Mouse (Mus musculus): ENCODE measurements at regions not wholly inside any gene's neighbourhood (a gene's known extent, or its start where the extent isn't known, plus 50 kb on each side); places are given as distances from the start of the nearest gene placed in this dataset.

GRCm38 (mm10) chr9:30131626-30132025, 168.7 kb upstream of the Ntm start:
- no peak overlapping the region for H3K4me3 ChIP-seq (ENCODE audit: low read depth, low read length)
- TF ChIP-seq EP300 (IDR thresholded peaks at IDR 0.05; ENCODE audit: insufficient read depth, low read depth, low read length) (no peak), CTCF (IDR thresholded peaks at IDR 0.05; ENCODE audit: low read depth, low read length) (no peak), POLR2A (IDR thresholded peaks at IDR 0.05; ENCODE audit: insufficient read depth, low read length) (no peak)
- H3K36me3 ChIP-seq (ENCODE audit: control insufficient read depth, insufficient read depth, low read length, poor library complexity, severe bottlenecking): no peaks in the 10 kb centered on the region
- no peaks in the 10 kb centered on the region for H3K4me1 ChIP-seq (ENCODE audit: control insufficient read depth, insufficient read depth, low read length)
- no peaks in the 10 kb centered on the region for H3K27me3 ChIP-seq (ENCODE audit: control insufficient read depth, insufficient read depth, low read length, poor library complexity, severe bottlenecking)
- H3K27ac ChIP-seq (ENCODE audit: insufficient read depth, low read length): no peak overlapping the region
- H3K9me3 ChIP-seq (replicated peaks; ENCODE audit: control insufficient read depth, insufficient read depth, low read length, poor library complexity, severe bottlenecking): no peaks in the 10 kb centered on the region
- no peak overlapping the region for H3K9ac ChIP-seq (ENCODE audit: low read depth, poor library complexity, severe bottlenecking)

DNA sequence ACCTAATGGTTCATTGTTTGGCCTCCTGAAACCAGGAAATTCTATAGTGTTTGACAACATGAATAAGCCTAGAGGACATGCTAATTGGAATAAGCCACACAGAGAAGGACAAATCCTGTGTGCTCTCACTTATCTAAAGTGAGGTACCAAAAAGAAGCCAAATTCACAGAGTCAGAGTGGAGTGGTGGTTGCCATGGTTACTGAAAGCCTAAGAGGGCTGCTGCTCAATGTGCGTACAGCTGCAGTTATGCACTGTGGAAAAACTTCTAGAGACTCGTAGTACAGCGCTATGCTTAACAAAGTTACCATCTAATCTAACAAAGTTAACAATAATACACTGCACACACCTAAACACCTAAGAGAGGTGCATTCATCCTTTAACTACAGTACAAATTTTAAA, 171.4 kb upstream of the Ntm start:
- H3K4me1 ChIP-seq (ENCODE audit: control insufficient read depth, insufficient read depth, low read length): no peaks in the 10 kb centered on the region
- no peaks in the 10 kb centered on the region for H3K9me3 ChIP-seq (replicated peaks; ENCODE audit: control insufficient read depth, insufficient read depth, low read length, poor library complexity, severe bottlenecking)
- H3K4me3 ChIP-seq (ENCODE audit: low read depth, low read length): no peak overlapping the region
- H3K27ac ChIP-seq (ENCODE audit: insufficient read depth, low read length): no peak overlapping the region
- no peaks in the 10 kb centered on the region for H3K27me3 ChIP-seq (ENCODE audit: control insufficient read depth, insufficient read depth, low read length, poor library complexity, severe bottlenecking)
- H3K9ac ChIP-seq (ENCODE audit: low read depth, poor library complexity, severe bottlenecking): no peak overlapping the region
- H3K36me3 ChIP-seq (ENCODE audit: control insufficient read depth, insufficient read depth, low read length, poor library complexity, severe bottlenecking): no peaks in the 10 kb centered on the region
- TF ChIP-seq POLR2A (IDR thresholded peaks at IDR 0.05; ENCODE audit: insufficient read depth, low read length) (no peak), CTCF (IDR thresholded peaks at IDR 0.05; ENCODE audit: low read depth, low read length) (no peak), EP300 (IDR thresholded peaks at IDR 0.05; ENCODE audit: insufficient read depth, low read depth, low read length) (no peak)

- Histone ChIP-seq H3K9ac (ENCODE audit: low read depth, poor library complexity, severe bottlenecking) (no peak overlapping the region), H3K4me3 (ENCODE audit: low read depth, low read length) (peak overlapping the region; percentile 45)
- peak; percentile 71 for TF ChIP-seq CTCF (IDR thresholded peaks at IDR 0.05; ENCODE audit: low read depth, low read length)
- no peak for TF ChIP-seq POLR2A (IDR thresholded peaks at IDR 0.05; ENCODE audit: insufficient read depth, low read length)
Observed at GRCm38 (mm10) chr9:30137611-30138287, 174.8 kb upstream of the Ntm start.

DNA sequence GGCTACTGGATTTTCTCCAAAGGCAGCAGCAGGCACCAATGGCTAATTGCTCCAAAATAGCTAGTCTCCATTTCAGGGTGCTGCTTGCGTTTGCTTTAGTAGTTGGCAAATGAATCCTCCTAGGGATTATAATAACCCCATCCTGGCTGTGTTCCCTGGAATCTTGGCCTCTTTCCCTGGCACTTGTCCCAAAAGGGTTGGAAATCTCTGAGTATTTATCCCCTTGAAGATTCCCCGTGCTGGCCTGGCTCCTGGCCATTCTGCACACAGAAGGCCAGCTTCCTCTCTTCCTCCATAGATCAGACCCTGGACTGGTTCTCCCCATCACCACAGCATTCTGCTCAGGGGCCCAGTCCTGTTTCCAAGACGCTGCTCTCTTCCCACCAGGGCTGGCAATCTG, 177.2 kb upstream of the Ntm start:
- Histone ChIP-seq H3K4me3 (ENCODE audit: low read depth, low read length) (no peak overlapping the region), H3K27me3 (ENCODE audit: control insufficient read depth, insufficient read depth, low read length, poor library complexity, severe bottlenecking) (no peaks in the 10 kb centered on the region), H3K4me1 (ENCODE audit: control insufficient read depth, insufficient read depth, low read length) (no peaks in the 10 kb centered on the region), H3K27ac (ENCODE audit: insufficient read depth, low read length) (no peak overlapping the region), H3K9me3 (replicated peaks; ENCODE audit: control insufficient read depth, insufficient read depth, low read length, poor library complexity, severe bottlenecking) (no peaks in the 10 kb centered on the region), H3K36me3 (ENCODE audit: control insufficient read depth, insufficient read depth, low read length, poor library complexity, severe bottlenecking) (no peaks in the 10 kb centered on the region), H3K9ac (ENCODE audit: low read depth, poor library complexity, severe bottlenecking) (no peak overlapping the region)
- TF ChIP-seq EP300 (IDR thresholded peaks at IDR 0.05; ENCODE audit: insufficient read depth, low read depth, low read length) (no peak), CTCF (IDR thresholded peaks at IDR 0.05; ENCODE audit: low read depth, low read length) (no peak), POLR2A (IDR thresholded peaks at IDR 0.05; ENCODE audit: insufficient read depth, low read length) (no peak)

More at GRCm38 (mm10) chr9:30137611-30138287, 174.8 kb upstream of the Ntm start:
- Histone ChIP-seq H3K36me3 (ENCODE audit: control insufficient read depth, insufficient read depth, low read length, poor library complexity, severe bottlenecking) (no peaks in the 10 kb centered on the region), H3K27me3 (ENCODE audit: control insufficient read depth, insufficient read depth, low read length, poor library complexity, severe bottlenecking) (no peaks in the 10 kb centered on the region), H3K9me3 (replicated peaks; ENCODE audit: control insufficient read depth, insufficient read depth, low read length, poor library complexity, severe bottlenecking) (no peaks in the 10 kb centered on the region), H3K4me1 (ENCODE audit: control insufficient read depth, insufficient read depth, low read length) (no peaks in the 10 kb centered on the region), H3K27ac (ENCODE audit: insufficient read depth, low read length) (no peak overlapping the region)

GRCm38 (mm10) chr9:30141186-30141585, 178.2 kb upstream of the Ntm start:
- H3K27ac ChIP-seq (ENCODE audit: insufficient read depth, low read length): no peak overlapping the region
- no peak for TF ChIP-seq POLR2A (IDR thresholded peaks at IDR 0.05; ENCODE audit: insufficient read depth, low read length)
- no peak for TF ChIP-seq EP300 (IDR thresholded peaks at IDR 0.05; ENCODE audit: insufficient read depth, low read depth, low read length)
- H3K4me3 ChIP-seq (ENCODE audit: low read depth, low read length): no peak overlapping the region
- no peaks in the 10 kb centered on the region for H3K9me3 ChIP-seq (replicated peaks; ENCODE audit: control insufficient read depth, insufficient read depth, low read length, poor library complexity, severe bottlenecking)
- H3K36me3 ChIP-seq (ENCODE audit: control insufficient read depth, insufficient read depth, low read length, poor library complexity, severe bottlenecking): no peaks in the 10 kb centered on the region
- no peaks in the 10 kb centered on the region for H3K27me3 ChIP-seq (ENCODE audit: control insufficient read depth, insufficient read depth, low read length, poor library complexity, severe bottlenecking)
- no peak overlapping the region for H3K9ac ChIP-seq (ENCODE audit: low read depth, poor library complexity, severe bottlenecking)
- H3K4me1 ChIP-seq (ENCODE audit: control insufficient read depth, insufficient read depth, low read length): no peaks in the 10 kb centered on the region

DNA sequence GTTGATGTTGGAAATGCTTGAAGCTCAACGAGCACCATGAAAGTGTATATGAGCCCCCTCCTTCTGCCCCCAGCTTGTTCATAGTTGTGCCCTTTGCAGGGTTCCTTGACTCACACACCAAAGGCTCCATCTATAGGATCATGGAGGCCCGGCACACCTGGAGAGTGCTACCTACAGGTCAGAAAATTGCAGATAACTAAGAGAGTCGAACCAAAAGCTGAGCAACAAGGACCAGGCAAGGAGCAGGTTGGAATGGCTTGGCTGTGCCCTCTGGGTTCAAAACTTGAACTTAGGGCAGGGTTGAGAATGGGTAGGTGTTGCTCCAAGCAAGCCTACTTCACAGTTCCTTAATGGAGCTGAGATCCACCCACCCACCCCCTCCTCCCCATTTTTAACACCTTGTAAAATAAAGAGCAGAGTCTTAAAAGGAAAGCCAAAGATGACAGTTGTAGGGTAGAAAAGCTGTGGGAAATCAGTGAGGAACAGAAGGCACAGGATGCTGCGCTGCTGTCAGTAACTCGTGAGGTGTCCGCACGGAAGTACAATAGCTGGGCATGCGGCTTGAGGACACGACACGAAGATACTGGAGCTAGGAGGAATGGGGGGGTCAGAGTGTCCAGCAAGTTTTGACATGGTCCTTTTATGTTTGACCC, 180.0 kb upstream of the Ntm start:
- no peaks in the 10 kb centered on the region; the same call in 1 of the 2 replicates for H3K9me3 ChIP-seq (replicated peaks; ENCODE audit: control insufficient read depth, insufficient read depth, low read length, poor library complexity, severe bottlenecking)
- H3K4me3 ChIP-seq (ENCODE audit: low read depth, low read length): no peak overlapping the region
- TF ChIP-seq EP300 (IDR thresholded peaks at IDR 0.05; ENCODE audit: insufficient read depth, low read depth, low read length) (no peak), CTCF (IDR thresholded peaks at IDR 0.05; ENCODE audit: low read depth, low read length) (no peak), POLR2A (IDR thresholded peaks at IDR 0.05; ENCODE audit: insufficient read depth, low read length) (no peak)
- no peak overlapping the region for H3K27ac ChIP-seq (ENCODE audit: insufficient read depth, low read length)
- no peaks in the 10 kb centered on the region for H3K27me3 ChIP-seq (ENCODE audit: control insufficient read depth, insufficient read depth, low read length, poor library complexity, severe bottlenecking)
- no peaks in the 10 kb centered on the region for H3K4me1 ChIP-seq (ENCODE audit: control insufficient read depth, insufficient read depth, low read length)
- no peak overlapping the region for H3K9ac ChIP-seq (ENCODE audit: low read depth, poor library complexity, severe bottlenecking)
- H3K36me3 ChIP-seq (ENCODE audit: control insufficient read depth, insufficient read depth, low read length, poor library complexity, severe bottlenecking): no peaks in the 10 kb centered on the region

Data from ES-Bruce4 (cell line).